Mouse (Mus musculus) intestine, embryonic 16.5 days (tissue): Measurements from ENCODE around the gene Asic2. TPM values are rescaled to one million over a fixed set of nuclear protein-coding genes. Genes with fewer than 3 reads are reported as not detected.

ENCODE experiments used
- ATAC-seq: fragments of 200-750 bp; cut with Nextera tagmentation; 2 replicates; pipeline ENCODE4 v1.8.0; 2017; ENCODE audit warnings: moderate TSS enrichment, moderate library complexity
- H3K27ac ChIP-seq: fragments of 300-500 bp; sonication (generic); 2 replicates; pipeline ENCODE4 v1.5.1; 2014; ENCODE audit warnings: mild to moderate bottlenecking, low read length
- H3K27me3 ChIP-seq: fragments of 300-500 bp; sonication (generic); replicated peaks from 2 replicates; pipeline ENCODE4 v1.6.1; 2014; ENCODE audit warnings: low read length, control low read depth, mixed read lengths; ENCODE audit not compliant: control insufficient read depth, insufficient read depth
- H3K36me3 ChIP-seq: fragments of 300-500 bp; sonication (generic); 2 replicates; pipeline ENCODE4 v1.6.1; 2014; ENCODE audit warnings: low read length, control low read depth; ENCODE audit not compliant: control insufficient read depth, insufficient read depth
- H3K4me1 ChIP-seq: fragments of 300-500 bp; sonication (generic); 2 replicates; pipeline ENCODE4 v1.6.1; 2014; ENCODE audit warnings: low read length, control low read depth, mixed read lengths; ENCODE audit not compliant: control insufficient read depth, insufficient read depth
- H3K4me2 ChIP-seq: fragments of 300-500 bp; sonication (generic); 2 replicates; pipeline ENCODE4 v1.6.1; 2014; ENCODE audit warnings: low read depth, low read length, control low read depth
- H3K4me3 ChIP-seq: fragments of 300-500 bp; sonication (generic); 2 replicates; pipeline ENCODE4 v1.5.1; 2014; ENCODE audit warnings: mild to moderate bottlenecking, low read length
- H3K9ac ChIP-seq: fragments of 300-500 bp; sonication (generic); 2 replicates; pipeline ENCODE4 v1.6.1; 2014; ENCODE audit warnings: low read depth, low read length
- H3K9me3 ChIP-seq: fragments of 300-500 bp; sonication (generic); 2 replicates; pipeline ENCODE4 v1.6.1; 2016; ENCODE audit warnings: low read length, control low read depth; ENCODE audit not compliant: control insufficient read depth
- WGBS: fragments of 180-500 bp; shearing (Covaris S2); extraction: QIAGEN DNeasy Blood & Tissue Kit; methylation state at CpG from one replicate; pipeline ENCODE4 v1.1.7; 2014; 5-methylcytosine and 5-hydroxymethylcytosine counted together
- polyA plus RNA-seq: library from polyadenylated mRNA; unstranded; fragments of >200 nt; fragmentation: Nextera tagmentation; extraction: Ambion mirVana; gene quantifications from 2 replicates; pipeline ENCODE4 v1.2.1, GENCODE M21; 2015

The Asic2 gene
- polyA plus RNA-seq, 1 experiment from 2014 or later: 0.15 TPM

- WGBS: 85% methylated on average over 2 of the region's 2 CpGs
- H3K27me3 ChIP-seq: no peaks in the 10 kb centered on the region
- no peaks in the 10 kb centered on the region for H3K4me1 ChIP-seq
- no peak for ATAC-seq
- H3K9ac ChIP-seq: no peak overlapping the region
- H3K4me3 ChIP-seq: no peak overlapping the region
- no peak overlapping the region for H3K4me2 ChIP-seq
- H3K27ac ChIP-seq: no peak overlapping the region
- H3K36me3 ChIP-seq: no peaks in the 10 kb centered on the region
- no peaks in the 10 kb centered on the region for H3K9me3 ChIP-seq
These were observed 856.6 kb downstream of the Asic2 start for GRCm38 (mm10) chr11:81111626-81112025.

- no peaks in the 10 kb centered on the region for H3K4me1 ChIP-seq
- H3K9ac ChIP-seq: no peak overlapping the region
- 73% methylated on average over 6 of the region's 6 CpGs for WGBS
- H3K27me3 ChIP-seq: no peaks in the 10 kb centered on the region
- H3K4me2 ChIP-seq: no peak overlapping the region
- no peak for ATAC-seq
- no peaks in the 10 kb centered on the region for H3K9me3 ChIP-seq
- H3K36me3 ChIP-seq: no peaks in the 10 kb centered on the region
- no peak overlapping the region for H3K27ac ChIP-seq
- H3K4me3 ChIP-seq: no peak overlapping the region
These were observed 858.2 kb downstream of the Asic2 start for GRCm38 (mm10) chr11:81110049-81110448.

GRCm38 (mm10) chr11:81106949-81107348 lies 861.3 kb downstream of the Asic2 start:
- no peak overlapping the region for H3K9ac ChIP-seq
- no peak for ATAC-seq
- 92% methylated on average over 1 of the region's 1 CpGs for WGBS
- no peaks in the 10 kb centered on the region for H3K9me3 ChIP-seq
- no peak overlapping the region for H3K27ac ChIP-seq
- no peaks in the 10 kb centered on the region for H3K4me1 ChIP-seq
- H3K4me3 ChIP-seq: no peak overlapping the region
- H3K27me3 ChIP-seq: no peaks in the 10 kb centered on the region
- H3K36me3 ChIP-seq: no peaks in the 10 kb centered on the region
- H3K4me2 ChIP-seq: no peak overlapping the region

GRCm38 (mm10) chr11:81100829-81101228 lies 867.4 kb downstream of the Asic2 start:
- no peaks in the 10 kb centered on the region for H3K27me3 ChIP-seq
- H3K36me3 ChIP-seq: no peaks in the 10 kb centered on the region
- ATAC-seq: peak; percentile 50; the same call in 1 of the 2 replicates
- H3K27ac ChIP-seq: no peak overlapping the region
- no peak overlapping the region for H3K4me2 ChIP-seq
- no peaks in the 10 kb centered on the region for H3K9me3 ChIP-seq
- no peak overlapping the region for H3K9ac ChIP-seq
- H3K4me3 ChIP-seq: no peak overlapping the region
- WGBS: 72% methylated on average over 6 of the region's 6 CpGs
- H3K4me1 ChIP-seq: no peaks in the 10 kb centered on the region

GRCm38 (mm10) chr11:81096011-81096410 lies 872.2 kb downstream of the Asic2 start:
- no peaks in the 10 kb centered on the region for H3K4me1 ChIP-seq
- 30% methylated on average over 6 of the region's 6 CpGs for WGBS
- no peak overlapping the region for H3K27ac ChIP-seq
- ATAC-seq: peak; percentile 33; the same call in 1 of the 2 replicates
- H3K36me3 ChIP-seq: no peaks in the 10 kb centered on the region
- no peak overlapping the region for H3K4me3 ChIP-seq
- no peak overlapping the region for H3K9ac ChIP-seq
- no peaks in the 10 kb centered on the region for H3K27me3 ChIP-seq
- no peaks in the 10 kb centered on the region for H3K9me3 ChIP-seq
- no peak overlapping the region for H3K4me2 ChIP-seq

GRCm38 (mm10) chr11:81094581-81094980 lies 873.7 kb downstream of the Asic2 start:
- H3K27ac ChIP-seq: no peak overlapping the region
- H3K4me2 ChIP-seq: no peak overlapping the region
- no peaks in the 10 kb centered on the region for H3K4me1 ChIP-seq
- WGBS: 59% methylated on average over 8 of the region's 8 CpGs
- H3K27me3 ChIP-seq: no peaks in the 10 kb centered on the region
- no peaks in the 10 kb centered on the region for H3K9me3 ChIP-seq
- no peak overlapping the region for H3K9ac ChIP-seq
- no peaks in the 10 kb centered on the region for H3K36me3 ChIP-seq
- no peak overlapping the region for H3K4me3 ChIP-seq
- no peak for ATAC-seq

GRCm38 (mm10) chr11:81092161-81092560 lies 876.1 kb downstream of the Asic2 start:
- H3K4me1 ChIP-seq: no peaks in the 10 kb centered on the region
- no peak overlapping the region for H3K4me3 ChIP-seq
- ATAC-seq: no peak
- no peaks in the 10 kb centered on the region for H3K9me3 ChIP-seq
- no peak overlapping the region for H3K9ac ChIP-seq
- 70% methylated on average over 2 of the region's 2 CpGs for WGBS
- H3K4me2 ChIP-seq: no peak overlapping the region
- H3K27me3 ChIP-seq: no peaks in the 10 kb centered on the region
- H3K27ac ChIP-seq: no peak overlapping the region
- H3K36me3 ChIP-seq: no peaks in the 10 kb centered on the region

GRCm38 (mm10) chr11:81083822-81084221 lies 884.4 kb downstream of the Asic2 start:
- Histone ChIP-seq H3K4me2 (no peak overlapping the region), H3K36me3 (no peaks in the 10 kb centered on the region), H3K4me3 (no peak overlapping the region), H3K4me1 (peaks cover 4% of the 10 kb centered on the region), H3K9me3 (no peaks in the 10 kb centered on the region), H3K9ac (no peak overlapping the region), H3K27ac (no peak overlapping the region), H3K27me3 (no peaks in the 10 kb centered on the region)
- WGBS: 56% methylated on average over 4 of the region's 4 CpGs
- no peak for ATAC-seq

- Histone ChIP-seq H3K27ac (no peak overlapping the region), H3K36me3 (no peaks in the 10 kb centered on the region), H3K9ac (no peak overlapping the region), H3K4me3 (no peak overlapping the region), H3K27me3 (no peaks in the 10 kb centered on the region), H3K4me2 (no peak overlapping the region), H3K4me1 (peaks cover 4% of the 10 kb centered on the region), H3K9me3 (no peaks in the 10 kb centered on the region)
- WGBS: 37% methylated on average over 11 of the region's 11 CpGs
- ATAC-seq: no peak
These were observed 888.0 kb downstream of the Asic2 start for GRCm38 (mm10) chr11:81080076-81080805.

- ATAC-seq: no peak
- no peaks in the 10 kb centered on the region for H3K27me3 ChIP-seq
- H3K27ac ChIP-seq: no peak overlapping the region
- H3K4me3 ChIP-seq: no peak overlapping the region
- WGBS: 52% methylated on average over 3 of the region's 3 CpGs
- H3K4me2 ChIP-seq: no peak overlapping the region
- no peaks in the 10 kb centered on the region for H3K9me3 ChIP-seq
- H3K9ac ChIP-seq: no peak overlapping the region
- peaks cover 4% of the 10 kb centered on the region for H3K4me1 ChIP-seq
- no peaks in the 10 kb centered on the region for H3K36me3 ChIP-seq
These were observed 889.0 kb downstream of the Asic2 start for GRCm38 (mm10) chr11:81079237-81079636.
